Mouse (Mus musculus): ENCODE measurements around the gene Nid1.

- no peak for TF ChIP-seq CTCF (IDR thresholded peaks at IDR 0.05; ENCODE audit: extremely low read depth, insufficient read depth, insufficient read length, insufficient replicate concordance)
- no peak for TF ChIP-seq POLR2A (IDR thresholded peaks at IDR 0.05; ENCODE audit: low read depth, low read length)
Measured at GRCm38 (mm10) chr13:13548431-13549190, 111.3 kb downstream of the Nid1 start.

Data from spleen, adult 2 months (tissue).